Mouse (Mus musculus): ENCODE measurements around the gene Hrh3.

The Hrh3 gene

GRCm38 (mm10) chr2:180063338-180064131 lies 40.8 kb downstream of the Hrh3 start:
- no peak for DNase-seq (ENCODE audit: low spot score in 2 of 2)

- DNase-seq (ENCODE audit: low spot score in 2 of 2) = no peak
These were observed 51.3 kb downstream of the Hrh3 start for GRCm38 (mm10) chr2:180053001-180053400.

GRCm38 (mm10) chr2:180051986-180052733 lies 52.1 kb downstream of the Hrh3 start:
- no peak for DNase-seq (ENCODE audit: low spot score in 2 of 2)

GRCm38 (mm10) chr2:180050986-180051385 lies 53.3 kb downstream of the Hrh3 start:
- DNase-seq (ENCODE audit: low spot score in 2 of 2) = peak; percentile 62 to 81

Data from frontal cortex, postnatal 14 days (tissue).